Mouse (Mus musculus): ENCODE data around the gene Git1. TPM values are rescaled to one million over a fixed set of nuclear protein-coding genes. Genes with fewer than 3 reads are reported as not detected.
A peak's percentile ranks its signal among the peaks of the same experiment; 100 is the strongest.

Gene Git1
- polyA plus RNA-seq, 1 experiment = 99.0 TPM

- Histone ChIP-seq H3K4me3 (ENCODE audit: control insufficient read depth, insufficient read depth, low read length) (no peak overlapping the region), H3K4me1 (replicated peaks; ENCODE audit: control insufficient read depth, insufficient read depth, low read length) (no peaks in the 10 kb centered on the region), H3K36me3 (ENCODE audit: control insufficient read depth, insufficient read depth, low read length) (peaks cover 29% of the 10 kb centered on the region), H3K27ac (ENCODE audit: control insufficient read depth, insufficient read depth, low read length) (no peak overlapping the region), H3K27me3 (ENCODE audit: control insufficient read depth, insufficient read depth, low read length) (no peaks in the 10 kb centered on the region)
- 95% methylated on average over 9 of the region's 9 CpGs for whole genome bisulfite sequencing
- TF ChIP-seq POLR2A (IDR thresholded peaks at IDR 0.05; ENCODE audit: control insufficient read depth, extremely low read depth, insufficient read depth, low read length, poor library complexity) (no peak), CTCF (IDR thresholded peaks at IDR 0.05; ENCODE audit: borderline replicate concordance, control insufficient read depth, extremely low read depth, insufficient read depth, low read length, poor library complexity) (no peak)
- DNase-seq = no peak
These were observed 37.4 kb upstream of the Git1 start for GRCm38 (mm10) chr11:77455770-77456510.

- Histone ChIP-seq H3K4me1 (replicated peaks; ENCODE audit: control insufficient read depth, insufficient read depth, low read length) (no peaks in the 10 kb centered on the region), H3K36me3 (ENCODE audit: control insufficient read depth, insufficient read depth, low read length) (peaks cover 29% of the 10 kb centered on the region), H3K27me3 (ENCODE audit: control insufficient read depth, insufficient read depth, low read length) (no peaks in the 10 kb centered on the region), H3K4me3 (ENCODE audit: control insufficient read depth, insufficient read depth, low read length) (no peak overlapping the region), H3K27ac (ENCODE audit: control insufficient read depth, insufficient read depth, low read length) (no peak overlapping the region)
- DNase-seq = no peak
- 87% methylated on average over 6 of the region's 6 CpGs for WGBS
- TF ChIP-seq POLR2A (IDR thresholded peaks at IDR 0.05; ENCODE audit: control insufficient read depth, extremely low read depth, insufficient read depth, low read length, poor library complexity) (no peak), CTCF (IDR thresholded peaks at IDR 0.05; ENCODE audit: borderline replicate concordance, control insufficient read depth, extremely low read depth, insufficient read depth, low read length, poor library complexity) (no peak)
These were observed 36.5 kb upstream of the Git1 start for GRCm38 (mm10) chr11:77456866-77457265.

GRCm38 (mm10) chr11:77461856-77462255 lies 31.5 kb upstream of the Git1 start:
- TF ChIP-seq POLR2A (IDR thresholded peaks at IDR 0.05; ENCODE audit: control insufficient read depth, extremely low read depth, insufficient read depth, low read length, poor library complexity) (no peak), CTCF (IDR thresholded peaks at IDR 0.05; ENCODE audit: borderline replicate concordance, control insufficient read depth, extremely low read depth, insufficient read depth, low read length, poor library complexity) (no peak)
- no peaks in the 10 kb centered on the region for H3K36me3 ChIP-seq (ENCODE audit: control insufficient read depth, insufficient read depth, low read length)
- H3K27ac ChIP-seq (ENCODE audit: control insufficient read depth, insufficient read depth, low read length) = no peak overlapping the region
- peaks cover 8% of the 10 kb centered on the region for H3K4me1 ChIP-seq (replicated peaks; ENCODE audit: control insufficient read depth, insufficient read depth, low read length)
- H3K4me3 ChIP-seq (ENCODE audit: control insufficient read depth, insufficient read depth, low read length) = peak overlapping the region; percentile 16; the same call in 1 of the 2 replicates
- WGBS = 11% methylated on average over 6 of the region's 6 CpGs
- DNase-seq = no peak
- H3K27me3 ChIP-seq (ENCODE audit: control insufficient read depth, insufficient read depth, low read length) = peaks cover 14% of the 10 kb centered on the region

DNA sequence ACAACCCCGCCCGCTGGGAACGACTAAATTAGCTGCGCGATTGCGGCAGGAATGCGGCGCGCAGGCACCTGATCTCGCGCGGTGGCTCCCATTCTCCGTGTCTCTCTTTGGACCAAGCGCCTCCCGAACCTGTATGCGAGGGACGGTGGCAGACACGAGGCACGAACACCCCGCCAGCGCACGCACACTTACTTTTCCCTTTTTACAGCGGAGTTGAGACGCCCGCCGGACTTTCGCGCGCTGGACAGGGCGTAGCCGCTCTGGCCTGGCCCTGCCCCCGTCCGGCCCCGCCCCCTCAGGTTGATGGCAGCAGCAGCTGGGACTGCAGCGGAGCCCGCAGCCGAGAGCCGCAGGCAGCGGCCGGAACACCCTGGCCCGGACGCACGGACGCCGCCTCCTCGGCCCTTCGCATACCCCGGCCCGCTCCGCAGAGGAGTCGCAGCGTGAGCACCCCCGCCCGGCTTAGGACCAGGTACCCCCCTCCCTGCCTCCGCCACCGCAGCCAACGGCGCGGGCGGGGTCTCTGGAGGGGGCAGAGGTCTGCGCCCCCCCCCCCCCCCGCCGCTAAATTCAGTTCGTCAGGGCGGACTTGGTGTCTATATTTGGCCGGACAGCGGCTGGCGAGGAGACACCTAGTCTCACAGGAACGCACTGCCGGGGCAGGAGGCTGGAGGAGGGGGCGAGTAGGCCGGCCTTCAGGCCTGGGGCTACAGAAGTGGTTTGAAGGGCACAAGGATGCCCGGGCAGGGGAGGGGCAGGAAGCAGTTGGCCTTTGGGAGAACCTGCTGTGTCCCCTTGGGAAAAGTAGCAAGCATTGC lies 30.9 kb upstream of the Git1 start, which contains the start of gene Coro6:
Gene Coro6, plus strand, starts transcription at position 129 of the 818 bp plus-strand sequence.
- DNase-seq = no peak
- TF ChIP-seq CTCF (IDR thresholded peaks at IDR 0.05; ENCODE audit: borderline replicate concordance, control insufficient read depth, extremely low read depth, insufficient read depth, low read length, poor library complexity) = no peak
- TF ChIP-seq POLR2A (IDR thresholded peaks at IDR 0.05; ENCODE audit: control insufficient read depth, extremely low read depth, insufficient read depth, low read length, poor library complexity) = no peak
- WGBS = 1% methylated on average over 73 of the region's 73 CpGs
- H3K4me3 ChIP-seq (ENCODE audit: control insufficient read depth, insufficient read depth, low read length) = peak within 1 kb of the TSS; percentile 16
- no peaks in the 10 kb centered on the region for H3K36me3 ChIP-seq (ENCODE audit: control insufficient read depth, insufficient read depth, low read length)
- peaks cover 13% of the 10 kb centered on the region for H3K4me1 ChIP-seq (replicated peaks; ENCODE audit: control insufficient read depth, insufficient read depth, low read length)
- peaks cover 14% of the 10 kb centered on the region for H3K27me3 ChIP-seq (ENCODE audit: control insufficient read depth, insufficient read depth, low read length)
- no peak within 1 kb of the TSS for H3K27ac ChIP-seq (ENCODE audit: control insufficient read depth, insufficient read depth, low read length)

DNA sequence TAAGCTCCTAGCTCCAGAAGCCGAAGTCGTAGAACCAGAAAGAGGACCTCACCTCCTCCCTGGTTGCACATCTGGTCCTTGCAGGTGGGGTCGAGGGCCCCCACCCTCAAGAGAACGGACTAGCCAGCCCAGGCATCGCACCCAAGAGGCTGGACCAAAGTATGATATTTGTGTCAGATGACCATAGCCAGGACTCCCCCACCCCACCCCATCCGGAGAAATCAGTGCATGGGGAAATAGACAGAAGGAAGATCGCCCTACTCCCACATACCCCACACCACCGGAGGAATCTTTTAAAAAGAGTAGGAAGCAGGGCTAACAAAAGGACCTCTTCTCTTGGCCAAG lies 30.3 kb upstream of the Git1 start:
- DNase-seq = no peak
- no peak overlapping the region for H3K4me3 ChIP-seq (ENCODE audit: control insufficient read depth, insufficient read depth, low read length)
- no peaks in the 10 kb centered on the region for H3K36me3 ChIP-seq (ENCODE audit: control insufficient read depth, insufficient read depth, low read length)
- H3K27ac ChIP-seq (ENCODE audit: control insufficient read depth, insufficient read depth, low read length) = no peak overlapping the region
- no peak for TF ChIP-seq POLR2A (IDR thresholded peaks at IDR 0.05; ENCODE audit: control insufficient read depth, extremely low read depth, insufficient read depth, low read length, poor library complexity)
- TF ChIP-seq CTCF (IDR thresholded peaks at IDR 0.05; ENCODE audit: borderline replicate concordance, control insufficient read depth, extremely low read depth, insufficient read depth, low read length, poor library complexity) = no peak
- peaks cover 14% of the 10 kb centered on the region for H3K27me3 ChIP-seq (ENCODE audit: control insufficient read depth, insufficient read depth, low read length)
- H3K4me1 ChIP-seq (replicated peaks; ENCODE audit: control insufficient read depth, insufficient read depth, low read length) = peaks cover 16% of the 10 kb centered on the region
- WGBS = 46% methylated on average over 8 of the region's 8 CpGs

GRCm38 (mm10) chr11:77463786-77464185 lies 29.6 kb upstream of the Git1 start:
- Histone ChIP-seq H3K27ac (ENCODE audit: control insufficient read depth, insufficient read depth, low read length) (no peak overlapping the region), H3K36me3 (ENCODE audit: control insufficient read depth, insufficient read depth, low read length) (no peaks in the 10 kb centered on the region), H3K4me1 (replicated peaks; ENCODE audit: control insufficient read depth, insufficient read depth, low read length) (peaks cover 16% of the 10 kb centered on the region), H3K27me3 (ENCODE audit: control insufficient read depth, insufficient read depth, low read length) (peaks cover 14% of the 10 kb centered on the region), H3K4me3 (ENCODE audit: control insufficient read depth, insufficient read depth, low read length) (no peak overlapping the region)
- WGBS = 93% methylated on average over 10 of the region's 10 CpGs
- no peak for DNase-seq
- TF ChIP-seq POLR2A (IDR thresholded peaks at IDR 0.05; ENCODE audit: control insufficient read depth, extremely low read depth, insufficient read depth, low read length, poor library complexity) = no peak
- no peak for TF ChIP-seq CTCF (IDR thresholded peaks at IDR 0.05; ENCODE audit: borderline replicate concordance, control insufficient read depth, extremely low read depth, insufficient read depth, low read length, poor library complexity)

All from thymus, adult 2 months (tissue).